Mouse (Mus musculus) CH12.LX (cell line): ENCODE measurements around the gene Sh2d6. TPM values are rescaled to one million over a fixed set of nuclear protein-coding genes. Genes with fewer than 3 reads are reported as not detected.

Source experiments
- DNase-seq: peaks from one replicate; pipeline ENCODE4 v3.0.0-alpha.2; 2013; ENCODE audit errors: extremely low read depth
- H3K27ac ChIP-seq: 2 replicates; pipeline ENCODE4 v1.5.1; 2012; ENCODE audit warnings: low read depth, mild to moderate bottlenecking, control low read depth, moderate library complexity; ENCODE audit not compliant: insufficient read depth
- H3K27me3 ChIP-seq: replicated peaks from 2 replicates; pipeline ENCODE3; 2012; ENCODE audit warnings: inconsistent platforms
- H3K36me3 ChIP-seq, 2 experiments: replicated peaks in 1 of 2; 2 replicates each; pipeline versions ENCODE3 to v1.6.1; 2012; ENCODE audit warnings: inconsistent platforms in 1 of 2, low read length in 1 of 2, mild to moderate bottlenecking in 1 of 2, mixed read lengths in 1 of 2, moderate library complexity in 1 of 2; ENCODE audit not compliant: control insufficient read depth in 1 of 2, insufficient read depth in 1 of 2
- H3K4me1 ChIP-seq, 2 experiments: 2 replicates each; pipeline ENCODE4 v1.6.1; 2012; ENCODE audit warnings: inconsistent platforms in 1 of 2, moderate library complexity in 1 of 2; ENCODE audit not compliant: insufficient read depth in 2 of 2, control insufficient read depth in 1 of 2
- H3K4me2 ChIP-seq: 2 replicates; pipeline ENCODE4 v1.6.1; 2012; ENCODE audit warnings: low read depth, mild to moderate bottlenecking, control low read depth; ENCODE audit not compliant: poor library complexity, insufficient read depth, severe bottlenecking
- H3K4me3 ChIP-seq, 3 experiments: fragments of 150-350 bp in 1 of 3; sonication (generic) in 1 of 3; replicated peaks in 1 of 3; 2 replicates each; pipeline versions ENCODE3 to v1.5.1; 2011 to 2012; ENCODE audit warnings: low read depth in 2 of 3, low read length in 2 of 3, mild to moderate bottlenecking in 2 of 3, moderate library complexity in 2 of 3, control low read depth in 1 of 3, improper control_type of control experiment in 1 of 3, inconsistent platforms in 1 of 3, mixed read lengths in 1 of 3; ENCODE audit not compliant: poor library complexity in 1 of 3
- H3K79me2 ChIP-seq: replicated peaks from 2 replicates; pipeline ENCODE4 v1.6.1; 2012; ENCODE audit warnings: mild to moderate bottlenecking, moderate library complexity; ENCODE audit not compliant: control insufficient read depth, poor library complexity, insufficient read depth, severe bottlenecking; ENCODE audit errors: extremely low read depth
- H3K9ac ChIP-seq: 2 replicates; pipeline ENCODE4 v1.6.1; 2012; ENCODE audit warnings: low read depth, mild to moderate bottlenecking, control low read depth, moderate library complexity; ENCODE audit not compliant: insufficient read depth
- H3K9me3 ChIP-seq: replicated peaks from 2 replicates; pipeline ENCODE3; 2012; ENCODE audit warnings: low read length, inconsistent platforms, mixed read lengths
- CHD2 ChIP-seq: IDR thresholded peaks from 2 replicates; pipeline ENCODE4 v1.6.1; 2011; ENCODE audit warnings: low read length, improper control_type of control experiment
- ETS1 ChIP-seq: conservative IDR thresholded peaks from 2 replicates; pipeline ENCODE4 v1.6.1; 2012; ENCODE audit warnings: low read depth, mild to moderate bottlenecking, inconsistent platforms, low read length, improper control_type of control experiment, moderate library complexity
- MXI1 ChIP-seq: IDR thresholded peaks from 2 replicates; pipeline ENCODE4 v1.6.1; 2011; ENCODE audit warnings: mild to moderate bottlenecking, low read depth, low read length, improper control_type of control experiment
- MYC ChIP-seq: IDR thresholded peaks from 2 replicates; pipeline ENCODE4 v1.6.1; 2011; ENCODE audit warnings: low read depth, mild to moderate bottlenecking, improper control_type of control experiment, low read length
- RAD21 ChIP-seq: IDR thresholded peaks from 2 replicates; pipeline ENCODE4 v1.6.1; 2011; ENCODE audit warnings: low read depth, mild to moderate bottlenecking, low read length, improper control_type of control experiment, moderate library complexity
- SIN3A ChIP-seq: IDR thresholded peaks from 2 replicates; pipeline ENCODE4 v1.6.1; 2012; ENCODE audit warnings: low read length, improper control_type of control experiment, inconsistent platforms
- SMC3 ChIP-seq: IDR thresholded peaks from 2 replicates; pipeline ENCODE4 v1.6.1; 2011; ENCODE audit warnings: low read depth, low read length, improper control_type of control experiment
- dilution Hi-C: fragments of 300-500 bp; cut with MboI; formaldehyde crosslinking; loops from 2 replicates; pipeline ENCODE4 v1.14.3; 2020; ENCODE audit warnings: low sequenced_read_pairs; ENCODE audit not compliant: extremely low pct_unique_long_range_greater_than_20kb, extremely low pct_ligation_motif_present
- in situ Hi-C: fragments of 300-500 bp; cut with MboI; formaldehyde crosslinking; loops from 3 replicates; pipeline ENCODE4 v1.14.3; 2019; ENCODE audit warnings: low sequenced_read_pairs, low pct_ligation_motif_present, low pct_unique_long_range_greater_than_20kb, mixed read lengths
- polyA plus RNA-seq: library from polyadenylated mRNA; unstranded; fragments of >175 nt; gene quantifications from 2 replicates; pipeline ENCODE4 v1.2.1, GENCODE M21; 2012; ENCODE audit warnings: low read depth; ENCODE audit not compliant: insufficient read length
- total RNA-seq, 2 experiments: library from RNA; depleted of rRNA; stranded (reverse); fragments of 300-350 nt in 1 of 2; fragments of >200 nt in 1 of 2; gene quantifications; 2 replicates each; pipeline ENCODE4 v1.2.3; 2012 to 2014

Gene Sh2d6
- total and polyA plus RNA-seq, 3 experiments, result 0.78 to 4.9 (median 1.7) TPM

- TF ChIP-seq CHD2 (0 out of 2 replicates have a peak, but pooled peaks have one; percentile 27), SMC3 (no peak; the same call in 1 of the 2 replicates)
These were observed 30.9 kb upstream of the Sh2d6 start (continued) for GRCm38 (mm10) chr6:72552171-72553078.

- TF ChIP-seq MYC (0 out of 2 replicates have a peak, but pooled peaks have one; percentile 12), SIN3A (peak; percentile 59), RAD21 (no peak)
- Histone ChIP-seq H3K4me1 (peaks cover 11 to 41% of the 10 kb centered on the region in 2 experiments), H3K79me2 (peaks cover 14% of the 10 kb centered on the region), H3K27ac (peak overlapping the region; percentile 60), H3K27me3 (no peaks in the 10 kb centered on the region), H3K4me2 (peak overlapping the region; percentile 73), H3K9ac (peak overlapping the region; percentile 59), H3K9me3 (peaks cover 3% of the 10 kb centered on the region), H3K4me3 (peak overlapping the region; percentile 51 to 75 (median 63)), H3K36me3 (peaks cover 4 to 20% of the 10 kb centered on the region in 2 experiments)
- dilution Hi-C loops, result no loop called here
- in situ Hi-C loops, result no loop called here
- peak; percentile 37 for DNase-seq
These were observed 29.1 kb upstream of the Sh2d6 start for GRCm38 (mm10) chr6:72550503-72551100.

GRCm38 (mm10) chr6:72550025-72550424 lies 28.5 kb upstream of the Sh2d6 start:
- in situ Hi-C loops (no loop called here), dilution Hi-C loops (no loop called here)
- peak overlapping the region; percentile 59 for H3K9ac ChIP-seq
- peak overlapping the region; percentile 73 for H3K4me2 ChIP-seq
- peak overlapping the region; percentile 57 for H3K27ac ChIP-seq
- H3K9me3 ChIP-seq, result peaks cover 3% of the 10 kb centered on the region
- H3K4me3 ChIP-seq, result peak overlapping the region; percentile 51 to 75 (median 63)
- H3K36me3 ChIP-seq, result peaks cover 0 to 14% of the 10 kb centered on the region in 2 experiments
- H3K27me3 ChIP-seq, result no peaks in the 10 kb centered on the region
- peaks cover 11 to 47% of the 10 kb centered on the region in 2 experiments for H3K4me1 ChIP-seq
- peaks cover 14% of the 10 kb centered on the region for H3K79me2 ChIP-seq
- peak; percentile 20 for DNase-seq
- TF ChIP-seq MXI1 (0 out of 2 replicates have a peak, but pooled peaks have one; percentile 6), ETS1 (no peak), SIN3A (0 out of 2 replicates have a peak, but pooled peaks have one; percentile 19)
- TF ChIP-seq, all 38 proteins: peak for 2
